Mouse (Mus musculus): ENCODE results near the gene Il12a.

The Il12a gene

GRCm38 (mm10) chr3:68696495-68697200 is 6.2 kb downstream of the Il12a start:
- no peak for TF ChIP-seq GATA4 (IDR thresholded peaks at IDR 0.05; ENCODE audit: insufficient replicate concordance, low read length)

- TF ChIP-seq GATA4 (IDR thresholded peaks at IDR 0.05; ENCODE audit: insufficient replicate concordance, low read length), result no peak
Observed at GRCm38 (mm10) chr3:68698601-68699000, 8.2 kb downstream of the Il12a start.

GRCm38 (mm10) chr3:68700091-68700490 is 9.6 kb downstream of the Il12a start:
- no peak for TF ChIP-seq GATA4 (IDR thresholded peaks at IDR 0.05; ENCODE audit: insufficient replicate concordance, low read length)

GRCm38 (mm10) chr3:68706307-68706706 is 15.9 kb downstream of the Il12a start:
- TF ChIP-seq GATA4 (IDR thresholded peaks at IDR 0.05; ENCODE audit: insufficient replicate concordance, low read length), result no peak

GRCm38 (mm10) chr3:68708230-68708629 is 17.8 kb downstream of the Il12a start:
- no peak for TF ChIP-seq GATA4 (IDR thresholded peaks at IDR 0.05; ENCODE audit: insufficient replicate concordance, low read length)

- no peak for TF ChIP-seq GATA4 (IDR thresholded peaks at IDR 0.05; ENCODE audit: insufficient replicate concordance, low read length)
Observed at GRCm38 (mm10) chr3:68709198-68709797, 18.9 kb downstream of the Il12a start.

- no peak for TF ChIP-seq GATA4 (IDR thresholded peaks at IDR 0.05; ENCODE audit: insufficient replicate concordance, low read length)
Observed at GRCm38 (mm10) chr3:68710436-68710835, 20.0 kb downstream of the Il12a start.

GRCm38 (mm10) chr3:68711510-68711909 is 21.1 kb downstream of the Il12a start:
- TF ChIP-seq GATA4 (IDR thresholded peaks at IDR 0.05; ENCODE audit: insufficient replicate concordance, low read length), result no peak

GRCm38 (mm10) chr3:68713550-68713949 is 23.1 kb downstream of the Il12a start:
- TF ChIP-seq GATA4 (IDR thresholded peaks at IDR 0.05; ENCODE audit: insufficient replicate concordance, low read length), result no peak

GRCm38 (mm10) chr3:68719229-68719819 is 28.9 kb downstream of the Il12a start:
- TF ChIP-seq GATA4 (IDR thresholded peaks at IDR 0.05; ENCODE audit: insufficient replicate concordance, low read length), result no peak

- no peak for TF ChIP-seq GATA4 (IDR thresholded peaks at IDR 0.05; ENCODE audit: insufficient replicate concordance, low read length)
Observed at GRCm38 (mm10) chr3:68720258-68720657, 29.8 kb downstream of the Il12a start.

- no peak for TF ChIP-seq GATA4 (IDR thresholded peaks at IDR 0.05; ENCODE audit: insufficient replicate concordance, low read length)
Observed at GRCm38 (mm10) chr3:68741955-68742354, 51.5 kb downstream of the Il12a start.

- no peak for TF ChIP-seq GATA4 (IDR thresholded peaks at IDR 0.05; ENCODE audit: insufficient replicate concordance, low read length)
Observed at GRCm38 (mm10) chr3:68742718-68743471, 52.5 kb downstream of the Il12a start.

- no peak for TF ChIP-seq GATA4 (IDR thresholded peaks at IDR 0.05; ENCODE audit: insufficient replicate concordance, low read length)
Observed at GRCm38 (mm10) chr3:68743472-68743732, 53.0 kb downstream of the Il12a start.

- no peak for TF ChIP-seq GATA4 (IDR thresholded peaks at IDR 0.05; ENCODE audit: insufficient replicate concordance, low read length)
Observed at GRCm38 (mm10) chr3:68744162-68744561, 53.7 kb downstream of the Il12a start.

- TF ChIP-seq GATA4 (IDR thresholded peaks at IDR 0.05; ENCODE audit: insufficient replicate concordance, low read length), result no peak
Observed at GRCm38 (mm10) chr3:68745033-68745432, 54.6 kb downstream of the Il12a start.

Measured in liver, adult (tissue).